Mouse (Mus musculus): ENCODE measurements at regions not wholly inside any gene's neighbourhood (a gene's known extent, or its start where the extent isn't known, plus 50 kb on each side); places are given as distances from the start of the nearest gene placed in this dataset.

- Histone ChIP-seq H3K4me3 (ENCODE audit: insufficient read depth, low read length) (no peak overlapping the region), H3K4me1 (ENCODE audit: control insufficient read depth, insufficient read depth, low read length) (no peaks in the 10 kb centered on the region), H3K27ac (ENCODE audit: insufficient read depth, low read length) (no peak overlapping the region)
- no peak for TF ChIP-seq CTCF (IDR thresholded peaks at IDR 0.05; ENCODE audit: extremely low read depth, insufficient read depth, low read length)
- no peak for TF ChIP-seq POLR2A (IDR thresholded peaks at IDR 0.05; ENCODE audit: extremely low read depth, insufficient read depth, low read length)
Measured at GRCm38 (mm10) chr10:98517609-98518008, 396.6 kb upstream of the Atp2b1 start.

- no peak overlapping the region for H3K27ac ChIP-seq (ENCODE audit: insufficient read depth, low read length)
- no peak overlapping the region for H3K4me3 ChIP-seq (ENCODE audit: insufficient read depth, low read length)
- no peaks in the 10 kb centered on the region for H3K4me1 ChIP-seq (ENCODE audit: control insufficient read depth, insufficient read depth, low read length)
- no peak for TF ChIP-seq POLR2A (IDR thresholded peaks at IDR 0.05; ENCODE audit: extremely low read depth, insufficient read depth, low read length)
- no peak for TF ChIP-seq CTCF (IDR thresholded peaks at IDR 0.05; ENCODE audit: extremely low read depth, insufficient read depth, low read length)
Measured at GRCm38 (mm10) chr10:98529565-98529964, 384.6 kb upstream of the Atp2b1 start.

- H3K27ac ChIP-seq (ENCODE audit: insufficient read depth, low read length): no peak overlapping the region
- TF ChIP-seq CTCF (IDR thresholded peaks at IDR 0.05; ENCODE audit: extremely low read depth, insufficient read depth, low read length): no peak
Measured at GRCm38 (mm10) chr10:98531425-98531824, 382.8 kb upstream of the Atp2b1 start.

GRCm38 (mm10) chr10:98538706-98539105, 375.5 kb upstream of the Atp2b1 start:
- Histone ChIP-seq H3K4me3 (ENCODE audit: insufficient read depth, low read length) (no peak overlapping the region), H3K4me1 (ENCODE audit: control insufficient read depth, insufficient read depth, low read length) (no peaks in the 10 kb centered on the region), H3K27ac (ENCODE audit: insufficient read depth, low read length) (no peak overlapping the region)
- no peak for TF ChIP-seq CTCF (IDR thresholded peaks at IDR 0.05; ENCODE audit: extremely low read depth, insufficient read depth, low read length)
- TF ChIP-seq POLR2A (IDR thresholded peaks at IDR 0.05; ENCODE audit: extremely low read depth, insufficient read depth, low read length): no peak

More at GRCm38 (mm10) chr10:98531425-98531824, 382.8 kb upstream of the Atp2b1 start:
- H3K4me3 ChIP-seq (ENCODE audit: insufficient read depth, low read length): no peak overlapping the region
- no peaks in the 10 kb centered on the region for H3K4me1 ChIP-seq (ENCODE audit: control insufficient read depth, insufficient read depth, low read length)

- H3K4me3 ChIP-seq (ENCODE audit: insufficient read depth, low read length): no peak overlapping the region
- H3K4me1 ChIP-seq (ENCODE audit: control insufficient read depth, insufficient read depth, low read length): no peaks in the 10 kb centered on the region
- H3K27ac ChIP-seq (ENCODE audit: insufficient read depth, low read length): no peak overlapping the region
- TF ChIP-seq CTCF (IDR thresholded peaks at IDR 0.05; ENCODE audit: extremely low read depth, insufficient read depth, low read length): no peak
- TF ChIP-seq POLR2A (IDR thresholded peaks at IDR 0.05; ENCODE audit: extremely low read depth, insufficient read depth, low read length): no peak
Measured at GRCm38 (mm10) chr10:98541062-98541461, 373.1 kb upstream of the Atp2b1 start.

GRCm38 (mm10) chr10:98542072-98542471, 372.1 kb upstream of the Atp2b1 start:
- H3K4me3 ChIP-seq (ENCODE audit: insufficient read depth, low read length): no peak overlapping the region
- H3K27ac ChIP-seq (ENCODE audit: insufficient read depth, low read length): no peak overlapping the region
- no peak for TF ChIP-seq POLR2A (IDR thresholded peaks at IDR 0.05; ENCODE audit: extremely low read depth, insufficient read depth, low read length)
- no peak for TF ChIP-seq CTCF (IDR thresholded peaks at IDR 0.05; ENCODE audit: extremely low read depth, insufficient read depth, low read length)
- H3K4me1 ChIP-seq (ENCODE audit: control insufficient read depth, insufficient read depth, low read length): no peaks in the 10 kb centered on the region

- TF ChIP-seq CTCF (IDR thresholded peaks at IDR 0.05; ENCODE audit: extremely low read depth, insufficient read depth, low read length) (no peak), POLR2A (IDR thresholded peaks at IDR 0.05; ENCODE audit: extremely low read depth, insufficient read depth, low read length) (no peak)
- H3K27ac ChIP-seq (ENCODE audit: insufficient read depth, low read length): no peak overlapping the region
- no peak overlapping the region for H3K4me3 ChIP-seq (ENCODE audit: insufficient read depth, low read length)
- no peaks in the 10 kb centered on the region for H3K4me1 ChIP-seq (ENCODE audit: control insufficient read depth, insufficient read depth, low read length)
Measured at GRCm38 (mm10) chr10:98543253-98543997, 370.8 kb upstream of the Atp2b1 start.

GRCm38 (mm10) chr10:98543998-98544349, 370.2 kb upstream of the Atp2b1 start:
- TF ChIP-seq CTCF (IDR thresholded peaks at IDR 0.05; ENCODE audit: extremely low read depth, insufficient read depth, low read length) (no peak), POLR2A (IDR thresholded peaks at IDR 0.05; ENCODE audit: extremely low read depth, insufficient read depth, low read length) (no peak)
- Histone ChIP-seq H3K27ac (ENCODE audit: insufficient read depth, low read length) (no peak overlapping the region), H3K4me1 (ENCODE audit: control insufficient read depth, insufficient read depth, low read length) (no peaks in the 10 kb centered on the region), H3K4me3 (ENCODE audit: insufficient read depth, low read length) (no peak overlapping the region)

GRCm38 (mm10) chr10:98554575-98554974, 359.6 kb upstream of the Atp2b1 start:
- H3K4me3 ChIP-seq (ENCODE audit: insufficient read depth, low read length): no peak overlapping the region
- TF ChIP-seq CTCF (IDR thresholded peaks at IDR 0.05; ENCODE audit: extremely low read depth, insufficient read depth, low read length) (no peak), POLR2A (IDR thresholded peaks at IDR 0.05; ENCODE audit: extremely low read depth, insufficient read depth, low read length) (no peak)
- H3K4me1 ChIP-seq (ENCODE audit: control insufficient read depth, insufficient read depth, low read length): no peaks in the 10 kb centered on the region
- H3K27ac ChIP-seq (ENCODE audit: insufficient read depth, low read length): no peak overlapping the region

- H3K4me3 ChIP-seq (ENCODE audit: insufficient read depth, low read length): no peak overlapping the region
- H3K27ac ChIP-seq (ENCODE audit: insufficient read depth, low read length): no peak overlapping the region
- H3K4me1 ChIP-seq (ENCODE audit: control insufficient read depth, insufficient read depth, low read length): no peaks in the 10 kb centered on the region
- no peak for TF ChIP-seq CTCF (IDR thresholded peaks at IDR 0.05; ENCODE audit: extremely low read depth, insufficient read depth, low read length)
- no peak for TF ChIP-seq POLR2A (IDR thresholded peaks at IDR 0.05; ENCODE audit: extremely low read depth, insufficient read depth, low read length)
Measured at GRCm38 (mm10) chr10:98557470-98558060, 356.6 kb upstream of the Atp2b1 start.
